Mouse (Mus musculus): ENCODE data around the gene Gm4177. TPM values are rescaled to one million over a fixed set of nuclear protein-coding genes. Genes with fewer than 3 reads are reported as not detected.
"Not testable (repeated sequence)": the region's sequence is repeated elsewhere in the genome, so short reads cannot be mapped to it uniquely, and the experiment has no call there.

Gene Gm4177
- polyA plus RNA-seq (2015; fragmentation: Nextera tagmentation; extraction: Ambion mirVana): not detected in 2 replicates

DNA sequence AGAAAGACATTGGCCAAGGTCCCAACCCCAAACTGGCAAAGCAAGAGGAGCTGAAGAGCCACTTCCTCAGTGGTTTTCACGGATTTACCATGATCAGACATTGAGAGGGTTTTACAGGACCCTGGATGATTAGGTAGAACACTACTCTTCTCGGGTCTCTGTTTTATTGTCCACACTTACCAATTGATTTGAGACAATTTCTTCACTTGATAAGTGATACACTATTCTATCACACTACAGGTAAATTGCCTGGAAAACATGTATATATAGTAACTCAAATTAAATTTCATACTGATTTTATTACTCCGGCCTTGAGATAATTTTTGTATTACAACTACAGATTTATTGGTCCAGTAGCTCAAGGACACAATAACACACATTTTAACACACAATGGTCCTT is at the start of gene Gm4177:
Gene Gm4177 (minus strand): TSS at position 101 of the 400 bp plus-strand sequence.
- WGBS: no CpG with 5 or more reads among the region's 3 CpGs
- not testable (repeated sequence) for H3K36me3 ChIP-seq (ENCODE audit: control insufficient read depth, insufficient read depth, low read length); H3K27ac ChIP-seq (replicated peaks); H3K4me1 ChIP-seq (replicated peaks; ENCODE audit: control insufficient read depth, insufficient read depth); H3K27me3 ChIP-seq (ENCODE audit: control insufficient read depth, insufficient read depth, low read length); H3K9ac ChIP-seq (ENCODE audit: low read length); DNase-seq (ENCODE audit: low spot score); ATAC-seq (ENCODE audit: low FRiP score, low TSS enrichment); H3K9me3 ChIP-seq (ENCODE audit: control insufficient read depth, low read length); H3K4me3 ChIP-seq (ENCODE audit: low read depth, low read length); H3K4me2 ChIP-seq (replicated peaks; ENCODE audit: low read depth)

DNA sequence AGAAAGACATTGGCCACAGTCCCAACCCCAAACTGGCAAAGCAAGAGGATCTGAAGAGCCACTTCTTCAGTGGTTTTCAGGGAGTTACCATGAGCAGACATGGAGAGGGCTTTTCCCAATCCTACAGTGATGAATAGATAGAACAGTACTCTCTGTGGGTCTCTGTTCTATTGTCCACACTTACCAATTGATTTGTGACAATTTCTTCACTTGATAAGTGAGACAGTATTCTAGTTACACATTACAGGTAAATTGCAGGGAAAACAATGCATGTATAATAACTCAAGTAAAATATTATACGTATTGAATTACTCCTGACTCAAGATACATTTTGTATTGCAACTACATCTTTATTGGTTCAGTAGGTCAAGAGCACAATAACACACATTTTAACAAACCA is 47.6 kb upstream of the Gm4177 start, which contains the start of gene Gm5725:
Gene Gm5725 (minus strand): TSS at position 101 of the 400 bp plus-strand sequence.
- not testable (repeated sequence) for H3K27ac ChIP-seq (replicated peaks); ATAC-seq (ENCODE audit: low FRiP score, low TSS enrichment); H3K27me3 ChIP-seq (ENCODE audit: control insufficient read depth, insufficient read depth, low read length); H3K9ac ChIP-seq (ENCODE audit: low read length); H3K4me2 ChIP-seq (replicated peaks; ENCODE audit: low read depth); DNase-seq (ENCODE audit: low spot score); H3K9me3 ChIP-seq (ENCODE audit: control insufficient read depth, low read length); H3K4me1 ChIP-seq (replicated peaks; ENCODE audit: control insufficient read depth, insufficient read depth); H3K36me3 ChIP-seq (ENCODE audit: control insufficient read depth, insufficient read depth, low read length); H3K4me3 ChIP-seq (ENCODE audit: low read depth, low read length)
- no CpG with 5 or more reads among the region's 1 CpGs for WGBS

GRCm38 (mm10) chr7:21832051-21832450 is 35.5 kb upstream of the Gm4177 start, which contains the start of gene Vmn1r135:
TSS of gene Vmn1r135 (plus strand) at chr7:21832351.
- not testable (repeated sequence) for H3K4me2 ChIP-seq (replicated peaks; ENCODE audit: low read depth); DNase-seq (ENCODE audit: low spot score); ATAC-seq (ENCODE audit: low FRiP score, low TSS enrichment); H3K36me3 ChIP-seq (ENCODE audit: control insufficient read depth, insufficient read depth, low read length); H3K9me3 ChIP-seq (ENCODE audit: control insufficient read depth, low read length); H3K27me3 ChIP-seq (ENCODE audit: control insufficient read depth, insufficient read depth, low read length); H3K27ac ChIP-seq (replicated peaks); H3K4me1 ChIP-seq (replicated peaks; ENCODE audit: control insufficient read depth, insufficient read depth); H3K4me3 ChIP-seq (ENCODE audit: low read depth, low read length); H3K9ac ChIP-seq (ENCODE audit: low read length)
- WGBS: no CpG with 5 or more reads among the region's 1 CpGs

DNA sequence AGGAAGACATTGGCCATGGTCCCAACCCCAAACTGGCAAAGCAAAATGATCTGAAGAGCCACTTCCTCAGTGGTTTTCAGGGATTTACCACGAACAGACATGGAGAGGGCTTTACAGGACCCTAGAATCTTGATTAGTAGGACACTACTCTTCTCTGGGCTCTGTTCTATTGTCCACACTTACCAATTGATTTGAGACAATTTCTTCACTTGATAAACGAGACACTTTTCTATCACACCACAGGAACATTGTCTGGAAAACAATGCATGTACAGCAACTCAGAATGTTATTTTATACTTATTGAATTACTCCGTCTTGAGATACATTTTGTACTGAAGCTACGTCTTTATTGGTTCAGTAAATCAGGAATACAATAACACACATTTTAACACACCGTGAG is 35.2 kb downstream of the Gm4177 start, which contains the start of gene Gm4175:
Gene Gm4175 (minus strand): TSS at position 101 of the 400 bp plus-strand sequence.
- not testable (repeated sequence) for ATAC-seq (ENCODE audit: low FRiP score, low TSS enrichment); H3K4me3 ChIP-seq (ENCODE audit: low read depth, low read length); H3K27me3 ChIP-seq (ENCODE audit: control insufficient read depth, insufficient read depth, low read length); H3K27ac ChIP-seq (replicated peaks); DNase-seq (ENCODE audit: low spot score); H3K4me1 ChIP-seq (replicated peaks; ENCODE audit: control insufficient read depth, insufficient read depth); H3K9ac ChIP-seq (ENCODE audit: low read length); H3K4me2 ChIP-seq (replicated peaks; ENCODE audit: low read depth); H3K36me3 ChIP-seq (ENCODE audit: control insufficient read depth, insufficient read depth, low read length); H3K9me3 ChIP-seq (ENCODE audit: control insufficient read depth, low read length)
- no CpG with 5 or more reads among the region's 5 CpGs for WGBS

Other genes starting within 250 kb of the Gm4177 start
- gene Vmn1r132, start 182.6 kb downstream of the Gm4177 start, polyA plus RNA-seq (2015; fragmentation: Nextera tagmentation; extraction: Ambion mirVana): not detected in 2 replicates
- gene Gm4175, start 35.3 kb downstream of the Gm4177 start, polyA plus RNA-seq (2015; fragmentation: Nextera tagmentation; extraction: Ambion mirVana): not detected in 2 replicates
- not detected in 2 replicates for gene Vmn1r135, start 35.6 kb upstream of the Gm4177 start, polyA plus RNA-seq (2015; fragmentation: Nextera tagmentation; extraction: Ambion mirVana)
- gene Gm5725, start 47.5 kb upstream of the Gm4177 start, polyA plus RNA-seq (2015; fragmentation: Nextera tagmentation; extraction: Ambion mirVana): not detected in 2 replicates
- not detected in 2 replicates for gene Gm5891, start 124.6 kb upstream of the Gm4177 start, polyA plus RNA-seq (2015; fragmentation: Nextera tagmentation; extraction: Ambion mirVana)
- gene Vmn1r137, start 197.9 kb upstream of the Gm4177 start, polyA plus RNA-seq (2015; fragmentation: Nextera tagmentation; extraction: Ambion mirVana): not detected in 2 replicates
- gene Vmn1r138, start 232.2 kb upstream of the Gm4177 start, polyA plus RNA-seq (2015; fragmentation: Nextera tagmentation; extraction: Ambion mirVana): not detected in 2 replicates

All from stomach, postnatal 0 days (tissue).